Mouse (Mus musculus): Measurements from ENCODE around the gene Ankrd11. TPM values are rescaled to one million over a fixed set of nuclear protein-coding genes. Genes with fewer than 3 reads are reported as not detected.

Ankrd11 gene
- polyA plus RNA-seq, 1 experiment from 2014 or later: 58.2 TPM

GRCm38 (mm10) chr8:122979424-122979823 is 62.7 kb downstream of the Ankrd11 start:
- Histone ChIP-seq H3K9ac (no peak overlapping the region), H3K4me1 (replicated peaks) (peaks cover 10% of the 10 kb centered on the region), H3K36me3 (no peaks in the 10 kb centered on the region), H3K27me3 (no peaks in the 10 kb centered on the region), H3K9me3 (no peaks in the 10 kb centered on the region), H3K4me3 (no peak overlapping the region), H3K4me2 (no peak overlapping the region), H3K27ac (replicated peaks) (no peak overlapping the region)
- no peak for ATAC-seq (ENCODE audit: low read depth)
- 86% methylated on average over 3 of the region's 3 CpGs for WGBS

GRCm38 (mm10) chr8:122976046-122976445 is 66.0 kb downstream of the Ankrd11 start:
- H3K4me1 ChIP-seq (replicated peaks): peaks cover 10% of the 10 kb centered on the region
- no peaks in the 10 kb centered on the region for H3K36me3 ChIP-seq
- WGBS: 95% methylated on average over 4 of the region's 4 CpGs
- ATAC-seq (ENCODE audit: low read depth): no peak
- H3K9ac ChIP-seq: no peak overlapping the region
- H3K27ac ChIP-seq (replicated peaks): no peak overlapping the region
- no peaks in the 10 kb centered on the region for H3K27me3 ChIP-seq
- no peak overlapping the region for H3K4me2 ChIP-seq
- no peaks in the 10 kb centered on the region for H3K9me3 ChIP-seq
- no peak overlapping the region for H3K4me3 ChIP-seq

DNA sequence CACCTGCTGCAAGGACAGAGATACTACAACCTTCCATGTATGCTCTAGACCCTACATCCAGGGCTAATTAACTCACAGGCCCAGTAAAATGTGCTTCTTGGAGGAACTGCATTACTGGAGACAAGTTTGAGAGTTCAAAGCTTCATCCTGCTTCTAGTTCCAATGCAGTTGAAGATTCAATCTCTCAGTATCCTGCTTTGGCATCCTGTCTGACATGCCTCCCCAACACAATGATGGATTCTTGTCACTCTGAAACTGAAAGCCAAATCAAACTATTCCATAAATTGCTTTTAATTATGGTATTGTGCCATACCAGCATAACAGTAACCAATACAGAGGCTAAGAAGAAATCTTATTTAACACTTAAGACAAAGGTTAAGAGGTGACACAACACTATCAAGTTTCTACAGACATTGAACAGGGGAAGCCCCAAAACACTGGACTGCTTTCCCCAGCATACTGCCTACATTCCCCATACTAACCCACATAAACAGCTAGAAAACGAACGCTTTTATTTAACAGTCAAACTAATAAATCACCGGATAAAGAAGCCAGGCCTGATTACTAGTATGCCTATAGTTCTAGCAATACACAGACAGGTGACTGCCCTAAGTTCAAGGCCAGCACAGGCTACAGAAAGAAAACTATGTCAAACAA is 72.0 kb downstream of the Ankrd11 start:
- Histone ChIP-seq H3K4me3 (no peak overlapping the region), H3K4me2 (no peak overlapping the region), H3K27ac (replicated peaks) (no peak overlapping the region), H3K9me3 (no peaks in the 10 kb centered on the region), H3K9ac (no peak overlapping the region), H3K36me3 (peaks cover 5% of the 10 kb centered on the region; the same call in 1 of the 2 replicates), H3K27me3 (no peaks in the 10 kb centered on the region), H3K4me1 (replicated peaks) (no peaks in the 10 kb centered on the region)
- WGBS: 89% methylated on average over 3 of the region's 3 CpGs
- no peak for ATAC-seq (ENCODE audit: low read depth)

DNA sequence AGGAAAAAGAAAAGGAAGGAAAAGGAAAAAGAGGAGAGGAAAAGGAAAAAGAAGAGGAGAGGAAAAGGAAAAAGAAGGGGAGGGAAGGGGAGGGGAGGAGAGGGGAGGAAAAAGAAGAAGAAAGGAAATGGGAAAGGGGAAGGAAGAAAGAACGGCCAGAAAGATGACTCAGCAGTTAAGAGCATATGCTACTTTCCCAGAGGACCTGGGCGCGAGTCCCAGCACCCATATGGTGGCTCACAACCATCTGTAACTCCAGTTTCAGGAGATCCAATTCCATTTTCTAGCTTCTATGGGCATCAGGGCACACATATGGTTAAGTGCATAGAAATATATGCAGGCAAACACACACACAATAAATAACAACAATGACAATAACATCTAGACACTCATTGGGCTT is 73.9 kb downstream of the Ankrd11 start:
- ATAC-seq (ENCODE audit: low read depth): no peak
- 94% methylated on average over 3 of the region's 3 CpGs for WGBS

DNA sequence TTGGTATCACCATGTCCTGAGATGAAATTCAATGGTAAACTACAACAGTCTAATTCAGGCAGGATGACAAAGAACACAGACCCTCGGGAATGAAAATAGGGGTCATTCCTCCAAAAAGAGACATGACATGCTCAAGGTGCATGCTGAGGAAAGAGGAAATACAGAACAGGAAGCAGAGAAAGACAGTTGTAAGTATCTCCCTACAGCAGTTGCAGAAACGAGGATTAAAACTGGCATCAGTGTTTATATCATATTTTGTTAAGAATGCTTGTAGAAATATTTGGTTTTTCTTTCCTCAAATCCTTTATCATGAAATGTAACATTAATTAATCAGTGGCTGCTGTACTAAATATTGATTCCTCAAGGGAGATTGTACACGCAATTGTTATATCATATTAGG is 75.4 kb downstream of the Ankrd11 start:
- H3K4me1 ChIP-seq (replicated peaks): peaks cover 19% of the 10 kb centered on the region
- H3K9me3 ChIP-seq: no peaks in the 10 kb centered on the region
- H3K27ac ChIP-seq (replicated peaks): no peak overlapping the region
- no peaks in the 10 kb centered on the region for H3K27me3 ChIP-seq
- H3K4me3 ChIP-seq: no peak overlapping the region
- WGBS: 84% methylated on average over 3 of the region's 3 CpGs
- no peak overlapping the region for H3K4me2 ChIP-seq
- no peak overlapping the region for H3K9ac ChIP-seq
- ATAC-seq (ENCODE audit: low read depth): no peak
- peaks cover 5% of the 10 kb centered on the region; the same call in 1 of the 2 replicates for H3K36me3 ChIP-seq

More for the DNA sequence above, 73.9 kb downstream of the Ankrd11 start:
- Histone ChIP-seq H3K4me3 (no peak overlapping the region), H3K27me3 (no peaks in the 10 kb centered on the region), H3K27ac (replicated peaks) (no peak overlapping the region), H3K36me3 (peaks cover 5% of the 10 kb centered on the region; the same call in 1 of the 2 replicates), H3K4me2 (no peak overlapping the region), H3K4me1 (replicated peaks) (peaks cover 4% of the 10 kb centered on the region; the same call in 1 of the 2 replicates), H3K9me3 (no peaks in the 10 kb centered on the region), H3K9ac (no peak overlapping the region)

GRCm38 (mm10) chr8:122962046-122962445 is 80.0 kb downstream of the Ankrd11 start:
- WGBS: 48% methylated on average over 5 of the region's 5 CpGs
- Histone ChIP-seq H3K4me1 (replicated peaks) (peaks cover 34% of the 10 kb centered on the region), H3K9me3 (no peaks in the 10 kb centered on the region), H3K27ac (replicated peaks) (no peak overlapping the region), H3K36me3 (no peaks in the 10 kb centered on the region), H3K4me2 (no peak overlapping the region), H3K4me3 (no peak overlapping the region), H3K27me3 (no peaks in the 10 kb centered on the region), H3K9ac (no peak overlapping the region)
- no peak for ATAC-seq (ENCODE audit: low read depth)

DNA sequence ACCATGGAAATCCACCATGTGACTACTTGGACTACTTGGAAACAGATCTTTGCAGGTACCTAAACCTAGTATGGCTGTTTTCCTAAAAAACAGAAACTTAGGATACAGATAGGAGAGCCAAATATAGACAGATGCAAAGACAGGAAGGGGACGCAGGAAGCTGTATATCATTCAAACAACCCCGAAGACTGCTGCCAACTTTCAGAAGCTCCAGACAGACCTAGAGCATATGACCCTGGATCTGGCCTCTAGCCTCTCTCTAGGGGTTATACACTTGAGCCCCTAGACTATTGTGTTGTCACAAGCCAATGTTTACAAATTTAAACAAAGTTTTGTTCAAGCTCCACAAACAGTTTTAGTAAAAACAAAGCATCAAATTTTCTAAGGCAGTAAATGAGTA is 80.6 kb downstream of the Ankrd11 start:
- WGBS: 47% methylated on average over 2 of the region's 2 CpGs
- peaks cover 39% of the 10 kb centered on the region for H3K4me1 ChIP-seq (replicated peaks)
- H3K27me3 ChIP-seq: no peaks in the 10 kb centered on the region
- no peaks in the 10 kb centered on the region for H3K36me3 ChIP-seq
- H3K9ac ChIP-seq: no peak overlapping the region
- H3K4me2 ChIP-seq: no peak overlapping the region
- no peak overlapping the region for H3K27ac ChIP-seq (replicated peaks)
- ATAC-seq (ENCODE audit: low read depth): no peak
- H3K4me3 ChIP-seq: no peak overlapping the region
- H3K9me3 ChIP-seq: no peaks in the 10 kb centered on the region

- no peak overlapping the region for H3K4me3 ChIP-seq
- no peak overlapping the region for H3K4me2 ChIP-seq
- no peak for ATAC-seq (ENCODE audit: low read depth)
- H3K27ac ChIP-seq (replicated peaks): no peak overlapping the region
- no peaks in the 10 kb centered on the region for H3K9me3 ChIP-seq
- H3K27me3 ChIP-seq: no peaks in the 10 kb centered on the region
- H3K36me3 ChIP-seq: no peaks in the 10 kb centered on the region
- H3K9ac ChIP-seq: no peak overlapping the region
- 19% methylated on average over 1 of the region's 1 CpGs for WGBS
- peaks cover 42% of the 10 kb centered on the region for H3K4me1 ChIP-seq (replicated peaks)
These were observed 81.1 kb downstream of the Ankrd11 start for GRCm38 (mm10) chr8:122960932-122961331.

DNA sequence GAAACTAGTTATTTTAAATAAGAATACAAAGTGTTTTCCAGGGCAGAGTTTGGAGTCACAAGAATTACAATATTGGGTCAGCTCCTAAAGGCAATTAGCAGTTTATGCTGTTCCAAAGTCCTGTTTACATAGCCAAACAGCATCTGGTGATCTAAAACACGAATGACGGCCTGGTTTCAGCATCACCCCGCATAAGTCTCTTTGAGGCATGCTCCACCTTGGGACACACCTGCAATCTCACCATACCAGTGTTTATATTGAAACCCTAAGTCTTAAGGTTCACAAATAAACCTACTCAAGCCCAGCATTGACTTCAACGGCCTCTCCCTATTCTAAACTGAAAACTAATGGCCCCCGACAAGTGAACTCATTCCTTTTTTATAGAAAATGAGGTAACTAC is 81.8 kb downstream of the Ankrd11 start:
- Histone ChIP-seq H3K27ac (replicated peaks) (no peak overlapping the region), H3K4me2 (no peak overlapping the region), H3K9me3 (no peaks in the 10 kb centered on the region), H3K4me3 (no peak overlapping the region), H3K9ac (no peak overlapping the region), H3K4me1 (replicated peaks) (peaks cover 42% of the 10 kb centered on the region), H3K27me3 (no peaks in the 10 kb centered on the region), H3K36me3 (no peaks in the 10 kb centered on the region)
- WGBS: 82% methylated on average over 5 of the region's 5 CpGs
- no peak for ATAC-seq (ENCODE audit: low read depth)

DNA sequence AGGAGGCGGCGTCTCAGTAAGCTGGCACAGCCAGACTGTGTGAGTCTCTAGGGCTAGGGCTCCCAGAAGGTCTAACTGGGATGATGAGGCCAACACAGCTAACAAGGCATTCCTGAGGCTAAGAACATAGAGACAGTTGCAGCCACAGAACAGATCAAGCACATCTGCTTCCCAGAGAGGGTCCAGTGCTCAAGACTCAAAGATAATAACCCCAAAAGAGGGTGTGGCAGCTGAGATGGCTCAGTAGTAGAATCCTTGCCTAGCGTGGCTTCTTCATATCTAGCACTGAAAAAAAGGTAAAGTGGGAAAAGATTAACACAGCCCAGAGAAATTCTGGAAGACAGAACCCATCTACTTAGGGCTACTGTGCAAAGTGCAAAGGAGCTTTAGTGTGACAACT is 86.1 kb downstream of the Ankrd11 start:
- no peak overlapping the region for H3K9ac ChIP-seq
- 94% methylated on average over 3 of the region's 3 CpGs for WGBS
- no peak overlapping the region for H3K4me2 ChIP-seq
- H3K36me3 ChIP-seq: no peaks in the 10 kb centered on the region
- peaks cover 28% of the 10 kb centered on the region for H3K4me1 ChIP-seq (replicated peaks)
- no peaks in the 10 kb centered on the region for H3K27me3 ChIP-seq
- H3K4me3 ChIP-seq: no peak overlapping the region
- no peak overlapping the region for H3K27ac ChIP-seq (replicated peaks)
- no peaks in the 10 kb centered on the region for H3K9me3 ChIP-seq
- no peak for ATAC-seq (ENCODE audit: low read depth)

DNA sequence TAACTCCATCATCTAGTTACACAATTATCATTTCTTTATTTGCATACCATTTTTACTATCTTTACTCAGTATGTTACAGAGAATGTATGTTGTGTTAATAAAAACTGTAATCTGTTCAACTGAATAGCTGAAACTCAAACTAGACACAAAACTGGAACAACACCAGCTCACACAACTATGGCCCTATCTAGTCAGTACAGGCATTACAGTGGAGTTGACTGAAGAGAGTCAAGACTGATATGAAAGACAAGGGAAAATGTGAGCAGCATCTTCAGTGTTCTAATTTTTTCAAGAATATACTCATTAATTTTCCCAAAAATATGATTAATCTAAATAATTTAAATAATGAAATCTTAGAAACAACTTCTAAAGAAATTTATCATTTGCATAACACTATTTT is 86.9 kb downstream of the Ankrd11 start:
- Histone ChIP-seq H3K9ac (no peak overlapping the region), H3K4me2 (no peak overlapping the region), H3K36me3 (no peaks in the 10 kb centered on the region), H3K4me3 (no peak overlapping the region), H3K9me3 (no peaks in the 10 kb centered on the region), H3K27me3 (no peaks in the 10 kb centered on the region), H3K4me1 (replicated peaks) (peaks cover 30% of the 10 kb centered on the region), H3K27ac (replicated peaks) (no peak overlapping the region)
- ATAC-seq (ENCODE audit: low read depth): no peak

DNA sequence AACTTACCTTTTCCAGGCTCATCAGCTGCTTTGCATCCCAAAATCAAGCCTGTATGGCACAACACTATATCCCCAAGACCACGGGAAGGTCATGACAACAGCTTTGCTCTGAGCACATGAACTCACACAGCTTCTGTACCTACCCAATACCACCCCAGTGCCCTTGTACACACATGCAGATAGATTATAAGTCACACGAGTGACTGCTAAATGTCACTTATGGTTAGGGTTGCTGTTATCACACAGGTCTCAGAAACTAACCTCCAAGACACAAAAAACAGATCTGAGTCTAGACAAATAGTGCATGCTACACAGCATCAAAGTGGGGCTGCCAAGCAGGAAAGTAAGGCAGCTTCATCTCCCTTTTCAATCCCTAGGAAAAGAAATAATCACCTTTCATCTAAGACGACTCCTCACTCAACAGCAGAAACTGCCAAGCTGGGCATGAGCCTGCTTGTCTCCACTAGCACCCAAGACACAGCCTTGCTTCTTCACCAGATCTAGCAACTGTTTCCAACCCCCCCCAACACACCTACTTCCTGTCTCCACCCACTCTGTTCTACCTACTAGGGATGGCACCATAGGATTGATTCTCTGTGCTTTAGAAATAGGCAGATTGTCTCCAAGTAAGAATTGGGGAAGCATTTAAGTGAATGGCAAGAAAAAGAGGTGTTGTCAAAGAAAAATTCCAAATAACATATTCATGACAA is 87.8 kb downstream of the Ankrd11 start:
- H3K27ac ChIP-seq (replicated peaks): no peak overlapping the region
- no peaks in the 10 kb centered on the region for H3K27me3 ChIP-seq
- no peaks in the 10 kb centered on the region for H3K36me3 ChIP-seq
- H3K4me1 ChIP-seq (replicated peaks): peaks cover 39% of the 10 kb centered on the region
- no peak overlapping the region for H3K9ac ChIP-seq
- no peaks in the 10 kb centered on the region for H3K9me3 ChIP-seq
- ATAC-seq (ENCODE audit: low read depth): no peak
- H3K4me3 ChIP-seq: no peak overlapping the region
- 87% methylated on average over 3 of the region's 3 CpGs for WGBS
- no peak overlapping the region for H3K4me2 ChIP-seq

DNA sequence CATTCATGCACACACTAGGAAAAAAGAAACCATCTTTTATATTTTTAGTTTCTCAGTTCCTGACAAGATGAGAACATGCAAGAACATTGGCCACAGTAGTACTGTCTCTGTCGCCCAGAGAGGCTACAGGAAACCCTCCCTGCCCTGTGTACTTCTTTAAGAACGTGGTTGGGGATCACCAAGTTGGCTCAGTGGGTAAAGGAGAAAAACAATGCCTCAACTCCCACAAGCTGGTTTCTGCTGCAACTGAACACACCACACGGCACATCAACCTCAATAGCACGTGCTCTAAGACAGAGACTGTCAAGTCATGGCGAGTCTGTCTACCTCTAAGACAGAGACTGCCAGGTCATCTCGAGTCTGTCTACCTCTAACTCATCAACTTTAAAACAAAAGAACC is 89.0 kb downstream of the Ankrd11 start:
- WGBS: 91% methylated on average over 6 of the region's 6 CpGs
- no peak for ATAC-seq (ENCODE audit: low read depth)
- Histone ChIP-seq H3K27me3 (no peaks in the 10 kb centered on the region), H3K4me2 (no peak overlapping the region), H3K4me1 (replicated peaks) (peaks cover 44% of the 10 kb centered on the region), H3K4me3 (no peak overlapping the region), H3K36me3 (no peaks in the 10 kb centered on the region), H3K27ac (replicated peaks) (no peak overlapping the region), H3K9me3 (no peaks in the 10 kb centered on the region), H3K9ac (no peak overlapping the region)
